Mouse (Mus musculus): Measurements from ENCODE around the gene Ace2. TPM values are rescaled to one million over a fixed set of nuclear protein-coding genes. Genes with fewer than 3 reads are reported as not detected.

The Ace2 gene
- total and polyA plus RNA-seq, 2 experiments from 2014 or later, result 0.10 to 1.3 TPM

- peak; percentile 14; the same call in 1 of the 2 replicates for TF ChIP-seq CTCF (IDR thresholded peaks at IDR 0.05; ENCODE audit: low read depth)
- Histone ChIP-seq H3K9ac (replicated peaks; ENCODE audit: low read length) (no peak overlapping the region), H3K36me3 (ENCODE audit: insufficient read depth, low read length) (no peaks in the 10 kb centered on the region), H3K4me2 (ENCODE audit: low read depth, low read length) (no peak overlapping the region), H3K4me1 (ENCODE audit: insufficient read depth, low read length) (no peaks in the 10 kb centered on the region), H3K4me3 (ENCODE audit: low read length) (no peak overlapping the region), H3K27ac (no peak overlapping the region), H3K9me3 (ENCODE audit: low read length) (no peaks in the 10 kb centered on the region), H3K27me3 (ENCODE audit: insufficient read depth, low read length) (no peaks in the 10 kb centered on the region)
- peak; percentile 2 for DNase-seq (ENCODE audit: low spot score)
- 75% methylated on average over 2 of the region's 2 CpGs for WGBS
- no peak for ATAC-seq
Measured at GRCm38 (mm10) chrX:164221989-164222388, 82.9 kb downstream of the Ace2 start.

GRCm38 (mm10) chrX:164233380-164233779, 94.2 kb downstream of the Ace2 start:
- no peaks in the 10 kb centered on the region for H3K9me3 ChIP-seq (ENCODE audit: low read length)
- WGBS, result 59% methylated on average over 8 of the region's 8 CpGs
- H3K4me3 ChIP-seq (ENCODE audit: low read length), result no peak overlapping the region
- H3K4me2 ChIP-seq (ENCODE audit: low read depth, low read length), result no peak overlapping the region
- H3K27ac ChIP-seq, result no peak overlapping the region
- DNase-seq (ENCODE audit: low spot score), result no peak
- ATAC-seq, result no peak
- TF ChIP-seq CTCF (IDR thresholded peaks at IDR 0.05; ENCODE audit: low read depth), result no peak
- no peaks in the 10 kb centered on the region for H3K36me3 ChIP-seq (ENCODE audit: insufficient read depth, low read length)
- no peak overlapping the region for H3K9ac ChIP-seq (replicated peaks; ENCODE audit: low read length)
- H3K27me3 ChIP-seq (ENCODE audit: insufficient read depth, low read length), result no peaks in the 10 kb centered on the region
- no peaks in the 10 kb centered on the region for H3K4me1 ChIP-seq (ENCODE audit: insufficient read depth, low read length)

Other genes starting within 250 kb of the Ace2 start
- gene Ap1s2, start 230.3 kb upstream of the Ace2 start, total RNA-seq (2014; rRNA removed), result 45.7 and 58.4 TPM in 2 replicates
- gene Ap1s2, start 230.3 kb upstream of the Ace2 start, polyA plus RNA-seq (2015; fragmentation: Nextera tagmentation; extraction: Ambion mirVana), result 124 and 125 TPM in 2 replicates
- gene Zrsr2, start 180.7 kb upstream of the Ace2 start, total RNA-seq (2014; rRNA removed), result 10.5 and 15.0 TPM in 2 replicates
- 87.9 and 99.3 TPM in 2 replicates for gene Zrsr2, start 180.7 kb upstream of the Ace2 start, polyA plus RNA-seq (2015; fragmentation: Nextera tagmentation; extraction: Ambion mirVana)
- 4.8 and 5.3 TPM in 2 replicates for gene Car5b, start 111.3 kb upstream of the Ace2 start, total RNA-seq (2014; rRNA removed)
- gene Car5b, start 111.3 kb upstream of the Ace2 start, polyA plus RNA-seq (2015; fragmentation: Nextera tagmentation; extraction: Ambion mirVana), result 1.8 and 1.9 TPM in 2 replicates
- 9.8 and 16.1 TPM in 2 replicates for gene Siah1b, start 62.8 kb upstream of the Ace2 start, total RNA-seq (2014; rRNA removed)
- gene Siah1b, start 62.8 kb upstream of the Ace2 start, polyA plus RNA-seq (2015; fragmentation: Nextera tagmentation; extraction: Ambion mirVana), result 18.4 and 18.8 TPM in 2 replicates
- gene Cltrn, start 50.5 kb upstream of the Ace2 start, total RNA-seq (2014; rRNA removed), result not detected in 2 replicates
- 0.23 TPM in 1 of 2 replicates, not detected in the other for gene Cltrn, start 50.5 kb upstream of the Ace2 start, polyA plus RNA-seq (2015; fragmentation: Nextera tagmentation; extraction: Ambion mirVana)
- 0.89 and 1.0 TPM in 2 replicates for gene Bmx, start 118.9 kb downstream of the Ace2 start, total RNA-seq (2014; rRNA removed)
- gene Bmx, start 118.9 kb downstream of the Ace2 start, polyA plus RNA-seq (2015; fragmentation: Nextera tagmentation; extraction: Ambion mirVana), result 0.39 and 0.49 TPM in 2 replicates
- gene Pir, start 130.0 kb downstream of the Ace2 start, total RNA-seq (2014; rRNA removed), result 0.65 and 0.94 TPM in 2 replicates
- 7.8 and 8.4 TPM in 2 replicates for gene Pir, start 130.0 kb downstream of the Ace2 start, polyA plus RNA-seq (2015; fragmentation: Nextera tagmentation; extraction: Ambion mirVana)
- not detected in 2 replicates for gene Vegfd, start 234.0 kb downstream of the Ace2 start, total RNA-seq (2014; rRNA removed)
- 0.29 and 0.33 TPM in 2 replicates for gene Vegfd, start 234.0 kb downstream of the Ace2 start, polyA plus RNA-seq (2015; fragmentation: Nextera tagmentation; extraction: Ambion mirVana)